Mouse (Mus musculus): Measurements from ENCODE around the gene Ifnk.

The Ifnk gene

GRCm38 (mm10) chr4:35151756-35152155 is at the start of gene Ifnk:
Ifnk (plus strand) TSS chr4:35152056.
- no peak for DNase-seq

GRCm38 (mm10) chr4:35105115-35105773 is 46.6 kb upstream of the Ifnk start:
- DNase-seq: no peak

GRCm38 (mm10) chr4:35112452-35112851 is 39.4 kb upstream of the Ifnk start:
- DNase-seq: no peak

GRCm38 (mm10) chr4:35113516-35114248 is 38.2 kb upstream of the Ifnk start:
- DNase-seq: no peak

- DNase-seq: no peak
Measured at GRCm38 (mm10) chr4:35114950-35115349, 36.9 kb upstream of the Ifnk start.

GRCm38 (mm10) chr4:35115933-35116332 is 35.9 kb upstream of the Ifnk start:
- DNase-seq: no peak

GRCm38 (mm10) chr4:35117144-35117543 is 34.7 kb upstream of the Ifnk start:
- DNase-seq: no peak

GRCm38 (mm10) chr4:35118851-35119250 is 33.0 kb upstream of the Ifnk start:
- DNase-seq: no peak

GRCm38 (mm10) chr4:35120159-35120558 is 31.7 kb upstream of the Ifnk start:
- no peak for DNase-seq

- DNase-seq: no peak
Measured at GRCm38 (mm10) chr4:35120575-35120974, 31.3 kb upstream of the Ifnk start.

GRCm38 (mm10) chr4:35121060-35121459 is 30.8 kb upstream of the Ifnk start:
- peak; percentile 64 for DNase-seq

- DNase-seq: no peak
Measured at GRCm38 (mm10) chr4:35123087-35123486, 28.8 kb upstream of the Ifnk start.

GRCm38 (mm10) chr4:35124027-35124426 is 27.8 kb upstream of the Ifnk start:
- DNase-seq: no peak

GRCm38 (mm10) chr4:35125299-35125777 is 26.5 kb upstream of the Ifnk start:
- no peak for DNase-seq

GRCm38 (mm10) chr4:35126776-35127175 is 25.1 kb upstream of the Ifnk start:
- DNase-seq: no peak

- no peak for DNase-seq
Measured at GRCm38 (mm10) chr4:35127759-35128158, 24.1 kb upstream of the Ifnk start.

GRCm38 (mm10) chr4:35130411-35130948 is 21.4 kb upstream of the Ifnk start:
- no peak for DNase-seq

- no peak for DNase-seq
Measured at GRCm38 (mm10) chr4:35131592-35131991, 20.3 kb upstream of the Ifnk start.

- no peak for DNase-seq
Measured at GRCm38 (mm10) chr4:35133411-35133810, 18.4 kb upstream of the Ifnk start.

- peak; percentile 46 for DNase-seq
Measured at GRCm38 (mm10) chr4:35134846-35135611, 16.8 kb upstream of the Ifnk start.

GRCm38 (mm10) chr4:35135806-35136205 is 16.1 kb upstream of the Ifnk start:
- no peak for DNase-seq

GRCm38 (mm10) chr4:35136996-35137395 is 14.9 kb upstream of the Ifnk start:
- DNase-seq: no peak

GRCm38 (mm10) chr4:35138077-35138476 is 13.8 kb upstream of the Ifnk start:
- no peak for DNase-seq
